Mouse (Mus musculus): ENCODE data around the gene Smg9. TPM values are rescaled to one million over a fixed set of nuclear protein-coding genes. Genes with fewer than 3 reads are reported as not detected.

Gene Smg9
- polyA plus RNA-seq, 1 experiment from 2014 or later: 30.2 TPM

DNA sequence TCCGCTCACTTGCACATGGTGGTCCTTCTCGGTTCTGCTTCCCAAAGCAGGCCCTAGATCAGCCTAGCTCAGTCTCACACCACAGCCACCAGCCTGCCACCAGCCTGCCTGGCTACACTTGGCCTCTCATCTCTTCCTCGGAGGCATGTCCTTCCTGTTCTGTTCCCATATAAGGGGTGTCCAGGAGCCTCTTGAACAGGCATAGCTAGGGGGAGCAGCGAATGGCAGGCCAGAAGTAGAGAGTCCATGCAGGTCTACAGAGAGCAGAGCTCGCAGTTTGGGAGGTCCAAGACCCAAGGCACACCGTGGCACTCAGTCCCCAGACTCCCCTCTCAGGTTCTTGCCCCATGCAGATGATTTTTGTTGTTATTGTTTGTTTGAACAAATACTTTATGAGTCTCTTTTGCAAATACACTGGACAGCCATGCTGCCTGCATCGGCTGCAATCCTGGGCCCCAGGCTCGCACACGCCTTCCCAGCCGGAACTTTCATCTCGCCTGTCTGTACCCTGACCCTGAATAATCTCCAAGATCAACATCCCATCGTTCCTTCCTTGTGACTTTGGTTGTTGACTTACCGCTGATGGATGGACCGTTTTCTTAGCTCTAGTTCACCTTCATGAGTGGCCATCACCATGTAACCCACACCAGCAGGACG is 23.8 kb downstream of the Smg9 start:
- no peak overlapping the region for H3K27ac ChIP-seq (ENCODE audit: low read depth, low read length)
- H3K4me1 ChIP-seq (replicated peaks; ENCODE audit: control insufficient read depth, insufficient read depth, low read length): no peaks in the 10 kb centered on the region
- no peaks in the 10 kb centered on the region for H3K9me3 ChIP-seq (ENCODE audit: control insufficient read depth, low read length)
- DNase-seq (ENCODE audit: low spot score) (no peak), ATAC-seq (replicated peaks; ENCODE audit: low FRiP score) (no peak)
- H3K4me2 ChIP-seq: no peak overlapping the region
- 88% methylated on average over 15 of the region's 15 CpGs for WGBS
- no peak overlapping the region for H3K4me3 ChIP-seq (ENCODE audit: low read depth, low read length)
- H3K9ac ChIP-seq (ENCODE audit: low read depth, low read length): no peak overlapping the region
- no peaks in the 10 kb centered on the region for H3K27me3 ChIP-seq (replicated peaks; ENCODE audit: control insufficient read depth, insufficient read depth, low read length)
- no peaks in the 10 kb centered on the region; the same call in none of the 2 replicates for H3K36me3 ChIP-seq (ENCODE audit: control insufficient read depth, insufficient read depth, low read length)

DNA sequence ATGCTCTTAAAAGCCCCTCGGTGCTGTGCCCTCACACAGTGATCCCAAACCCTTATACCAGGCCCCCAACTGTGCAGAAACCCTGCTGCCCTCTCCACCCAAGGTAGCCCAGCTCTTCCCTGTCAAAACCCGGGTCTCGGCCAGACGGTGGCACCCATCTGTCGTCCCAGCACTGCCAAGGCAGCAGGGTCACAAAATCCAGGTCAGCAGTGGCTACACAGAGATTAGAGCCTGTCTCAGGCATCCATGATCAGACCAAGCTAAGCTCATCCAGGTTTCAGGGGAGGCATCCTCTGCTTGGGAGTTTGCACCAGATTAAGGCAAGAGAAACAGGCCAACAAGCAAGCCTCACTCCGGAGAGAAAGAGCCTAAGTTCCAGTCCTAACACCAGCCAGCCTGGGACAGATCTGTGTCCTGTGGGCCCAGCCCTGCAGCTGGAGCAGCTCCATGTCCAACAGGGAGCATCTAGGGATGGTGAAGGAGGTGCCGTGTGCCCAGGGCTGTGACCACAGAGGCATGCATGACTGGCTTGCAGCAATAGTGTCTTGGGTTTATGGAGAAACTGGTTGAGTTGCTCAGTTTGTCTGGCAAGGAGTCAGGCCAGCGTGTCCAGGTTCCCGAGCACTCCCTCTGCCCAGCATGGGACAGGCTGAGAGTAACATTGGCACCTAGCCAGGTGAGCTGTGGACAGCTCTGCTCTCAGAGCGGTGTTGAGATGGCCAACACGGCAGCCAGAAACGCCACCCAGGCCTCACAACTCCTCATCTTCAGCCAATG is 24.7 kb downstream of the Smg9 start:
- 85% methylated on average over 12 of the region's 12 CpGs for WGBS
- Histone ChIP-seq H3K4me3 (ENCODE audit: low read depth, low read length) (no peak overlapping the region), H3K9me3 (ENCODE audit: control insufficient read depth, low read length) (no peaks in the 10 kb centered on the region), H3K27ac (ENCODE audit: low read depth, low read length) (no peak overlapping the region), H3K4me2 (no peak overlapping the region), H3K27me3 (replicated peaks; ENCODE audit: control insufficient read depth, insufficient read depth, low read length) (no peaks in the 10 kb centered on the region), H3K36me3 (ENCODE audit: control insufficient read depth, insufficient read depth, low read length) (no peaks in the 10 kb centered on the region; the same call in none of the 2 replicates), H3K4me1 (replicated peaks; ENCODE audit: control insufficient read depth, insufficient read depth, low read length) (no peaks in the 10 kb centered on the region), H3K9ac (ENCODE audit: low read depth, low read length) (no peak overlapping the region)
- DNase-seq (ENCODE audit: low spot score) (no peak), ATAC-seq (replicated peaks; ENCODE audit: low FRiP score) (no peak)

GRCm38 (mm10) chr7:24425919-24426318 is 26.5 kb downstream of the Smg9 start:
- no peak for DNase-seq (ENCODE audit: low spot score)
- Histone ChIP-seq H3K9me3 (ENCODE audit: control insufficient read depth, low read length) (no peaks in the 10 kb centered on the region), H3K9ac (ENCODE audit: low read depth, low read length) (no peak overlapping the region), H3K27ac (ENCODE audit: low read depth, low read length) (no peak overlapping the region), H3K4me3 (ENCODE audit: low read depth, low read length) (no peak overlapping the region), H3K4me1 (replicated peaks; ENCODE audit: control insufficient read depth, insufficient read depth, low read length) (no peaks in the 10 kb centered on the region), H3K4me2 (no peak overlapping the region), H3K27me3 (replicated peaks; ENCODE audit: control insufficient read depth, insufficient read depth, low read length) (no peaks in the 10 kb centered on the region), H3K36me3 (ENCODE audit: control insufficient read depth, insufficient read depth, low read length) (no peaks in the 10 kb centered on the region; the same call in none of the 2 replicates)
- WGBS: 80% methylated on average over 9 of the region's 9 CpGs
- no peak for ATAC-seq (replicated peaks; ENCODE audit: low FRiP score)

GRCm38 (mm10) chr7:24427168-24427567 is 27.7 kb downstream of the Smg9 start:
- DNase-seq (ENCODE audit: low spot score): no peak
- Histone ChIP-seq H3K9ac (ENCODE audit: low read depth, low read length) (no peak overlapping the region), H3K9me3 (ENCODE audit: control insufficient read depth, low read length) (no peaks in the 10 kb centered on the region), H3K27ac (ENCODE audit: low read depth, low read length) (no peak overlapping the region), H3K36me3 (ENCODE audit: control insufficient read depth, insufficient read depth, low read length) (no peaks in the 10 kb centered on the region), H3K4me1 (replicated peaks; ENCODE audit: control insufficient read depth, insufficient read depth, low read length) (no peaks in the 10 kb centered on the region), H3K4me2 (no peak overlapping the region), H3K27me3 (replicated peaks; ENCODE audit: control insufficient read depth, insufficient read depth, low read length) (peaks cover 2% of the 10 kb centered on the region), H3K4me3 (ENCODE audit: low read depth, low read length) (no peak overlapping the region)
- no peak for ATAC-seq (replicated peaks; ENCODE audit: low FRiP score)
- WGBS: 91% methylated on average over 8 of the region's 8 CpGs

DNA sequence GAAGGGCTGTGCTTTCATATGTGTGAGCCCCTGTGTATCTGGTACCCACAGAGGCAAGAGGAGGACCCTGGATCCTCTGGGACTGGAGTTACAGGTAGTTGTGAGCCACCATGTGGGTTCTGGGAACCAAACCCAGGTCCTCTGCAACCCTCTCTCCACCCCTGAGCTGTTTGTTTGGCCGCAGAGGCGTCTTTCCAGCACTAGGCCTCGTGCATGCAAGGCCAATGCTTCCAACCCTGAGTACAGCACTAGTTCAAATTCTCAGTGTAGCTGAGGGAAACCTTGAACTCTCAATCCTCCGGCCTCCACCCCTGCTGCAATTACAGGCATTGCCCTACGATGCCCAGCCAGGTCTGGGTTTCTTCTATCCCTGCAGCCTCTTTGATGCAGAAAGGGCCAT is 29.3 kb downstream of the Smg9 start:
- H3K36me3 ChIP-seq (ENCODE audit: control insufficient read depth, insufficient read depth, low read length): no peaks in the 10 kb centered on the region
- no peak overlapping the region for H3K27ac ChIP-seq (ENCODE audit: low read depth, low read length)
- 82% methylated on average over 5 of the region's 5 CpGs for WGBS
- H3K4me1 ChIP-seq (replicated peaks; ENCODE audit: control insufficient read depth, insufficient read depth, low read length): no peaks in the 10 kb centered on the region
- ATAC-seq (replicated peaks; ENCODE audit: low FRiP score) (no peak), DNase-seq (ENCODE audit: low spot score) (no peak)
- H3K9ac ChIP-seq (ENCODE audit: low read depth, low read length): no peak overlapping the region
- no peak overlapping the region for H3K4me2 ChIP-seq
- peaks cover 17% of the 10 kb centered on the region for H3K27me3 ChIP-seq (replicated peaks; ENCODE audit: control insufficient read depth, insufficient read depth, low read length)
- no peak overlapping the region for H3K4me3 ChIP-seq (ENCODE audit: low read depth, low read length)
- H3K9me3 ChIP-seq (ENCODE audit: control insufficient read depth, low read length): no peaks in the 10 kb centered on the region

GRCm38 (mm10) chr7:24429413-24430112 is 30.1 kb downstream of the Smg9 start:
- Histone ChIP-seq H3K9ac (ENCODE audit: low read depth, low read length) (no peak overlapping the region), H3K4me1 (replicated peaks; ENCODE audit: control insufficient read depth, insufficient read depth, low read length) (no peaks in the 10 kb centered on the region), H3K4me3 (ENCODE audit: low read depth, low read length) (no peak overlapping the region), H3K4me2 (no peak overlapping the region), H3K27me3 (replicated peaks; ENCODE audit: control insufficient read depth, insufficient read depth, low read length) (peaks cover 17% of the 10 kb centered on the region), H3K36me3 (ENCODE audit: control insufficient read depth, insufficient read depth, low read length) (no peaks in the 10 kb centered on the region), H3K9me3 (ENCODE audit: control insufficient read depth, low read length) (no peaks in the 10 kb centered on the region), H3K27ac (ENCODE audit: low read depth, low read length) (no peak overlapping the region)
- ATAC-seq (replicated peaks; ENCODE audit: low FRiP score) (no peak), DNase-seq (ENCODE audit: low spot score) (no peak)
- WGBS: 73% methylated on average over 16 of the region's 16 CpGs

GRCm38 (mm10) chr7:24430551-24431345 is 31.3 kb downstream of the Smg9 start:
- ATAC-seq (replicated peaks; ENCODE audit: low FRiP score): no peak
- 83% methylated on average over 15 of the region's 15 CpGs for WGBS
- Histone ChIP-seq H3K4me2 (no peak overlapping the region), H3K27me3 (replicated peaks; ENCODE audit: control insufficient read depth, insufficient read depth, low read length) (peaks cover 17% of the 10 kb centered on the region), H3K4me1 (replicated peaks; ENCODE audit: control insufficient read depth, insufficient read depth, low read length) (no peaks in the 10 kb centered on the region), H3K9ac (ENCODE audit: low read depth, low read length) (no peak overlapping the region), H3K4me3 (ENCODE audit: low read depth, low read length) (no peak overlapping the region), H3K36me3 (ENCODE audit: control insufficient read depth, insufficient read depth, low read length) (no peaks in the 10 kb centered on the region), H3K27ac (ENCODE audit: low read depth, low read length) (no peak overlapping the region), H3K9me3 (ENCODE audit: control insufficient read depth, low read length) (no peaks in the 10 kb centered on the region)
- DNase-seq (ENCODE audit: low spot score): no peak

- 39% methylated on average over 11 of the region's 11 CpGs for WGBS
- DNase-seq (ENCODE audit: low spot score): no peak
These were observed 32.3 kb downstream of the Smg9 start for GRCm38 (mm10) chr7:24431713-24432112.

More at GRCm38 (mm10) chr7:24431713-24432112, 32.3 kb downstream of the Smg9 start:
- no peak overlapping the region for H3K4me2 ChIP-seq
- no peaks in the 10 kb centered on the region for H3K36me3 ChIP-seq (ENCODE audit: control insufficient read depth, insufficient read depth, low read length)
- no peaks in the 10 kb centered on the region for H3K4me1 ChIP-seq (replicated peaks; ENCODE audit: control insufficient read depth, insufficient read depth, low read length)
- no peak overlapping the region for H3K9ac ChIP-seq (ENCODE audit: low read depth, low read length)
- ATAC-seq (replicated peaks; ENCODE audit: low FRiP score): no peak
- peaks cover 17% of the 10 kb centered on the region for H3K27me3 ChIP-seq (replicated peaks; ENCODE audit: control insufficient read depth, insufficient read depth, low read length)
- no peak overlapping the region for H3K27ac ChIP-seq (ENCODE audit: low read depth, low read length)
- H3K4me3 ChIP-seq (ENCODE audit: low read depth, low read length): no peak overlapping the region
- H3K9me3 ChIP-seq (ENCODE audit: control insufficient read depth, low read length): no peaks in the 10 kb centered on the region
